Mouse (Mus musculus) C2C12 (cell line): ENCODE measurements at regions not wholly inside any gene's neighbourhood (a gene's known extent, or its start where the extent isn't known, plus 50 kb on each side); places are given as distances from the start of the nearest gene placed in this dataset.

ENCODE experiments used
- CEBPB ChIP-seq: IDR thresholded peaks from one replicate; pipeline ENCODE4 v1.6.1; 2011; ENCODE audit warnings: low read depth, mild to moderate bottlenecking, control low read depth, moderate library complexity
- CTCF ChIP-seq: IDR thresholded peaks from one replicate; pipeline ENCODE4 v1.5.1; 2011; ENCODE audit not compliant: control insufficient read depth, insufficient read depth, insufficient read length
- MAX ChIP-seq: IDR thresholded peaks from one replicate; pipeline ENCODE4 v1.6.1; 2011; ENCODE audit warnings: mild to moderate bottlenecking, control low read depth
- MYOD1 ChIP-seq: IDR thresholded peaks from one replicate; pipeline ENCODE4 v1.6.1; 2011; ENCODE audit warnings: low read depth; ENCODE audit not compliant: control insufficient read depth, insufficient read length
- USF1 ChIP-seq: IDR thresholded peaks from one replicate; pipeline ENCODE4 v1.6.1; 2011; ENCODE audit warnings: low read depth, mild to moderate bottlenecking, control low read depth, moderate library complexity

- no peak for TF ChIP-seq MYOD1
- no peak for TF ChIP-seq CTCF
- TF ChIP-seq MAX: no peak
- TF ChIP-seq CEBPB: no peak
- no peak for TF ChIP-seq USF1
Measured at GRCm38 (mm10) chr15:62098791-62099660, 1176.2 kb upstream of the A1bg start.
